Mouse (Mus musculus) retina, embryonic 14.5 days (tissue): Measurements from ENCODE around the gene Mfsd6.
A peak's percentile ranks its signal among the peaks of the same experiment; 100 is the strongest.

ENCODE experiments used
- DNase-seq: peaks from one replicate; pipeline ENCODE4 v3.0.0-alpha.2; 2015; ENCODE audit warnings: low spot score

Mfsd6 gene

GRCm38 (mm10) chr1:52640266-52640665 is 87.0 kb downstream of the Mfsd6 start:
- DNase-seq, result no peak

- no peak for DNase-seq
Measured at GRCm38 (mm10) chr1:52639090-52639489, 88.2 kb downstream of the Mfsd6 start.

GRCm38 (mm10) chr1:52638101-52638500 is 89.2 kb downstream of the Mfsd6 start:
- DNase-seq, result no peak

- DNase-seq, result no peak
Measured at GRCm38 (mm10) chr1:52635932-52636331, 91.3 kb downstream of the Mfsd6 start.

- no peak for DNase-seq
Measured at GRCm38 (mm10) chr1:52634251-52634650, 93.0 kb downstream of the Mfsd6 start.

GRCm38 (mm10) chr1:52631570-52631969 is 95.7 kb downstream of the Mfsd6 start:
- peak; percentile 31 for DNase-seq

- DNase-seq, result peak; percentile 67
Measured at GRCm38 (mm10) chr1:52630937-52631299, 96.3 kb downstream of the Mfsd6 start.

GRCm38 (mm10) chr1:52630248-52630936 is 96.9 kb downstream of the Mfsd6 start, which contains the start of gene Nemp2:
TSS of gene Nemp2 (plus strand) at chr1:52630703.
- peak; percentile 96 for DNase-seq

- no peak for DNase-seq
Measured at GRCm38 (mm10) chr1:52620442-52620841, 106.8 kb downstream of the Mfsd6 start.

GRCm38 (mm10) chr1:52618217-52618616 is 109.0 kb downstream of the Mfsd6 start:
- no peak for DNase-seq

GRCm38 (mm10) chr1:52608486-52608885 is 118.8 kb downstream of the Mfsd6 start:
- DNase-seq, result no peak

- DNase-seq, result no peak
Measured at GRCm38 (mm10) chr1:52607700-52608099, 119.6 kb downstream of the Mfsd6 start.
